Mouse (Mus musculus) testis, adult 2 months (tissue): ENCODE results near the gene Rnf11.

Source experiments
- CTCF ChIP-seq: fragments of 200-500 bp; IDR thresholded peaks from 2 replicates; pipeline ENCODE4 v1.5.1; 2012; ENCODE audit warnings: low read depth, mild to moderate bottlenecking, inconsistent platforms, low read length, moderate library complexity; ENCODE audit not compliant: control insufficient read depth, insufficient read depth, insufficient replicate concordance
- POLR2A ChIP-seq: fragments of 200-500 bp; IDR thresholded peaks from 2 replicates; pipeline ENCODE4 v1.6.1; 2012; ENCODE audit warnings: low read depth, mild to moderate bottlenecking, inconsistent platforms, low read length, moderate library complexity; ENCODE audit not compliant: control insufficient read depth

GRCm38 (mm10) chr4:109531111-109531510 is 46.6 kb upstream of the Rnf11 start, which contains the start of gene 4930522H14Rik:
- TF ChIP-seq POLR2A (no peak), CTCF (no peak)
